Mouse (Mus musculus): ENCODE data around the gene Tex101. TPM values are rescaled to one million over a fixed set of nuclear protein-coding genes. Genes with fewer than 3 reads are reported as not detected.

Tex101 gene
- polyA plus RNA-seq, 1 experiment from 2014 or later = 0.08 TPM

GRCm38 (mm10) chr7:24661118-24661904 is 15.2 kb downstream of the Tex101 start:
- H3K27ac ChIP-seq (replicated peaks) = no peak overlapping the region
- no peaks in the 10 kb centered on the region for H3K36me3 ChIP-seq (replicated peaks)
- no peaks in the 10 kb centered on the region for H3K27me3 ChIP-seq
- peak overlapping the region; percentile 34 for H3K4me2 ChIP-seq
- 22% methylated on average over 17 of the region's 17 CpGs for WGBS (ENCODE audit: insufficient replicate concordance)
- H3K4me3 ChIP-seq (replicated peaks) = no peak overlapping the region
- no peaks in the 10 kb centered on the region for H3K9me3 ChIP-seq (replicated peaks)
- H3K4me1 ChIP-seq (replicated peaks) = peaks cover 9% of the 10 kb centered on the region; the same call in 1 of the 2 replicates
- no peak for ATAC-seq (ENCODE audit: insufficient read depth)
- no peak overlapping the region for H3K9ac ChIP-seq

GRCm38 (mm10) chr7:24659737-24660357 is 16.6 kb downstream of the Tex101 start:
- Histone ChIP-seq H3K4me1 (replicated peaks) (peaks cover 9% of the 10 kb centered on the region; the same call in 1 of the 2 replicates), H3K9ac (no peak overlapping the region), H3K27me3 (no peaks in the 10 kb centered on the region), H3K4me2 (no peak overlapping the region), H3K36me3 (replicated peaks) (no peaks in the 10 kb centered on the region), H3K27ac (replicated peaks) (no peak overlapping the region), H3K4me3 (replicated peaks) (no peak overlapping the region), H3K9me3 (replicated peaks) (no peaks in the 10 kb centered on the region)
- WGBS (ENCODE audit: insufficient replicate concordance) = 62% methylated on average over 12 of the region's 12 CpGs
- ATAC-seq (ENCODE audit: insufficient read depth) = no peak

- 18% methylated on average over 7 of the region's 7 CpGs for WGBS (ENCODE audit: insufficient replicate concordance)
- no peak overlapping the region for H3K27ac ChIP-seq (replicated peaks)
These were observed 22.8 kb downstream of the Tex101 start for GRCm38 (mm10) chr7:24653681-24654080.

GRCm38 (mm10) chr7:24646486-24646885 is 30.0 kb downstream of the Tex101 start:
- H3K4me1 ChIP-seq (replicated peaks) = no peaks in the 10 kb centered on the region
- H3K27ac ChIP-seq (replicated peaks) = no peak overlapping the region
- H3K9me3 ChIP-seq (replicated peaks) = no peaks in the 10 kb centered on the region
- no peaks in the 10 kb centered on the region for H3K36me3 ChIP-seq (replicated peaks)
- no peak overlapping the region for H3K9ac ChIP-seq
- no peak overlapping the region for H3K4me2 ChIP-seq
- WGBS (ENCODE audit: insufficient replicate concordance) = 56% methylated on average over 7 of the region's 7 CpGs
- peaks cover 3% of the 10 kb centered on the region; the same call in 1 of the 2 replicates for H3K27me3 ChIP-seq
- ATAC-seq (ENCODE audit: insufficient read depth) = no peak
- no peak overlapping the region for H3K4me3 ChIP-seq (replicated peaks)

More at GRCm38 (mm10) chr7:24653681-24654080, 22.8 kb downstream of the Tex101 start:
- Histone ChIP-seq H3K4me3 (replicated peaks) (no peak overlapping the region), H3K36me3 (replicated peaks) (no peaks in the 10 kb centered on the region), H3K4me2 (no peak overlapping the region), H3K27me3 (no peaks in the 10 kb centered on the region), H3K9me3 (replicated peaks) (no peaks in the 10 kb centered on the region), H3K4me1 (replicated peaks) (0 out of 2 replicates have a peak, but pooled peaks cover 3% of the 10 kb centered on the region), H3K9ac (no peak overlapping the region)
- no peak for ATAC-seq (ENCODE audit: insufficient read depth)

- no peak for ATAC-seq (ENCODE audit: insufficient read depth)
- no peaks in the 10 kb centered on the region for H3K4me1 ChIP-seq (replicated peaks)
- no peak overlapping the region for H3K4me2 ChIP-seq
- H3K27ac ChIP-seq (replicated peaks) = no peak overlapping the region
- no peak overlapping the region for H3K4me3 ChIP-seq (replicated peaks)
- 13% methylated on average over 7 of the region's 7 CpGs for WGBS (ENCODE audit: insufficient replicate concordance)
- no peaks in the 10 kb centered on the region for H3K9me3 ChIP-seq (replicated peaks)
- H3K9ac ChIP-seq = no peak overlapping the region
- no peaks in the 10 kb centered on the region for H3K36me3 ChIP-seq (replicated peaks)
- peaks cover 15% of the 10 kb centered on the region for H3K27me3 ChIP-seq
These were observed 31.5 kb downstream of the Tex101 start for GRCm38 (mm10) chr7:24644996-24645395.

GRCm38 (mm10) chr7:24644492-24644891 is 32.0 kb downstream of the Tex101 start:
- 70% methylated on average over 6 of the region's 6 CpGs for WGBS (ENCODE audit: insufficient replicate concordance)

GRCm38 (mm10) chr7:24642491-24642890 is 34.0 kb downstream of the Tex101 start:
- ATAC-seq (ENCODE audit: insufficient read depth) = no peak

More at GRCm38 (mm10) chr7:24644492-24644891, 32.0 kb downstream of the Tex101 start:
- Histone ChIP-seq H3K4me2 (no peak overlapping the region), H3K27me3 (peaks cover 20% of the 10 kb centered on the region), H3K36me3 (replicated peaks) (no peaks in the 10 kb centered on the region), H3K9ac (no peak overlapping the region), H3K9me3 (replicated peaks) (no peaks in the 10 kb centered on the region), H3K27ac (replicated peaks) (no peak overlapping the region), H3K4me3 (replicated peaks) (no peak overlapping the region), H3K4me1 (replicated peaks) (no peaks in the 10 kb centered on the region)
- ATAC-seq (ENCODE audit: insufficient read depth) = no peak

GRCm38 (mm10) chr7:24640450-24640849 is 36.0 kb downstream of the Tex101 start:
- no peak overlapping the region for H3K27ac ChIP-seq (replicated peaks)
- H3K4me2 ChIP-seq = no peak overlapping the region
- no peaks in the 10 kb centered on the region for H3K9me3 ChIP-seq (replicated peaks)
- ATAC-seq (ENCODE audit: insufficient read depth) = no peak
- H3K36me3 ChIP-seq (replicated peaks) = no peaks in the 10 kb centered on the region
- 60% methylated on average over 13 of the region's 13 CpGs for WGBS (ENCODE audit: insufficient replicate concordance)
- no peak overlapping the region for H3K9ac ChIP-seq
- H3K4me3 ChIP-seq (replicated peaks) = no peak overlapping the region
- H3K4me1 ChIP-seq (replicated peaks) = peaks cover 11% of the 10 kb centered on the region
- H3K27me3 ChIP-seq = peaks cover 59% of the 10 kb centered on the region

More at GRCm38 (mm10) chr7:24642491-24642890, 34.0 kb downstream of the Tex101 start:
- H3K4me3 ChIP-seq (replicated peaks) = no peak overlapping the region
- peaks cover 11% of the 10 kb centered on the region for H3K4me1 ChIP-seq (replicated peaks)
- H3K4me2 ChIP-seq = no peak overlapping the region
- no peak overlapping the region for H3K27ac ChIP-seq (replicated peaks)
- no peaks in the 10 kb centered on the region for H3K36me3 ChIP-seq (replicated peaks)
- 6% methylated on average over 9 of the region's 9 CpGs for WGBS (ENCODE audit: insufficient replicate concordance)
- H3K9ac ChIP-seq = no peak overlapping the region
- peaks cover 40% of the 10 kb centered on the region for H3K27me3 ChIP-seq
- no peaks in the 10 kb centered on the region for H3K9me3 ChIP-seq (replicated peaks)

GRCm38 (mm10) chr7:24638026-24638856 is 38.2 kb downstream of the Tex101 start:
- H3K9ac ChIP-seq = no peak overlapping the region
- ATAC-seq (ENCODE audit: insufficient read depth) = no peak
- peaks cover 63% of the 10 kb centered on the region for H3K27me3 ChIP-seq
- H3K9me3 ChIP-seq (replicated peaks) = no peaks in the 10 kb centered on the region
- H3K4me2 ChIP-seq = peak overlapping the region; percentile 73
- peaks cover 11% of the 10 kb centered on the region for H3K4me1 ChIP-seq (replicated peaks)
- H3K4me3 ChIP-seq (replicated peaks) = peak overlapping the region; percentile 46
- no peaks in the 10 kb centered on the region for H3K36me3 ChIP-seq (replicated peaks)
- no peak overlapping the region for H3K27ac ChIP-seq (replicated peaks)
- 2% methylated on average over 35 of the region's 35 CpGs for WGBS (ENCODE audit: insufficient replicate concordance)

- Histone ChIP-seq H3K4me3 (replicated peaks) (no peak overlapping the region), H3K9me3 (replicated peaks) (no peaks in the 10 kb centered on the region), H3K4me2 (no peak overlapping the region), H3K9ac (no peak overlapping the region), H3K4me1 (replicated peaks) (peaks cover 11% of the 10 kb centered on the region), H3K27me3 (peaks cover 63% of the 10 kb centered on the region), H3K27ac (replicated peaks) (no peak overlapping the region), H3K36me3 (replicated peaks) (no peaks in the 10 kb centered on the region)
- ATAC-seq (ENCODE audit: insufficient read depth) = no peak
- 7% methylated on average over 18 of the region's 18 CpGs for WGBS (ENCODE audit: insufficient replicate concordance)
These were observed 39.4 kb downstream of the Tex101 start for GRCm38 (mm10) chr7:24637046-24637445.

- H3K27ac ChIP-seq (replicated peaks) = no peak within 1 kb of the TSS
- no peak within 1 kb of the TSS for H3K4me2 ChIP-seq
- 38% methylated on average over 15 of the region's 15 CpGs for WGBS (ENCODE audit: insufficient replicate concordance)
These were observed 40.2 kb downstream of the Tex101 start, which contains the start of gene Lypd3 for GRCm38 (mm10) chr7:24636264-24636663. Lypd3 (plus strand) TSS chr7:24636550.

More at GRCm38 (mm10) chr7:24636264-24636663, 40.2 kb downstream of the Tex101 start, which contains the start of gene Lypd3:
- peaks cover 11% of the 10 kb centered on the region for H3K4me1 ChIP-seq (replicated peaks)
- H3K36me3 ChIP-seq (replicated peaks) = no peaks in the 10 kb centered on the region
- H3K9ac ChIP-seq = no peak within 1 kb of the TSS
- H3K9me3 ChIP-seq (replicated peaks) = no peaks in the 10 kb centered on the region
- peaks cover 58% of the 10 kb centered on the region for H3K27me3 ChIP-seq
- H3K4me3 ChIP-seq (replicated peaks) = no peak within 1 kb of the TSS
- ATAC-seq (ENCODE audit: insufficient read depth) = no peak

All from liver, embryonic 15.5 days (tissue).